In genomic region chr11:84519036-84519435, GRCm38 (mm10) we compare ENCODE assay signal across 15 mouse cellular contexts. TPM values are rescaled to one million over a fixed set of nuclear protein-coding genes. Genes with fewer than 3 reads are reported as not detected.
DNase-seq lines count a peak whose midpoint lies in the region; ATAC-seq and TF ChIP-seq lines count a peak whose summit lies in the region.
"Had no signal": no experiment of that assay in that cellular context is flagged by ENCODE, and none has a peak within 500 bp of the region (broad histone marks: within the 10 kb centered on the region; RNA-seq: fewer than 3 reads in every experiment).

No protein-coding gene starts in this region.

- no peaks in the 10 kb centered on the region for H3K9me3 ChIP-seq in forebrain, embryonic 13.5 days (replicated peaks)
- H3K9me3 ChIP-seq in hindbrain, embryonic 12.5 days (replicated peaks), result no peaks in the 10 kb centered on the region
- no peaks in the 10 kb centered on the region for H3K9me3 ChIP-seq in midbrain, embryonic 15.5 days
- H3K9me3 ChIP-seq: heart, embryonic 13.5 days; intestine, embryonic 15.5 days; limb, embryonic 15.5 days had no signal

- H3K36me3 ChIP-seq in forebrain, embryonic 13.5 days (ENCODE audit: poor library complexity, severe bottlenecking), result no peaks in the 10 kb centered on the region
- peaks cover 3% of the 10 kb centered on the region; the same call in 1 of the 2 replicates for H3K36me3 ChIP-seq in hindbrain, embryonic 12.5 days
- H3K36me3 ChIP-seq in midbrain, embryonic 15.5 days (replicated peaks), result no peaks in the 10 kb centered on the region
- H3K36me3 ChIP-seq: heart, embryonic 13.5 days; intestine, embryonic 15.5 days; limb, embryonic 15.5 days had no signal

- 3% methylated on average over 12 of the region's 12 CpGs for WGBS in forebrain, embryonic 13.5 days
- 18% methylated on average over 12 of the region's 12 CpGs for WGBS in hindbrain, embryonic 12.5 days
- 8% methylated on average over 12 of the region's 12 CpGs for WGBS in midbrain, embryonic 15.5 days

- intact Hi-C loops in left cerebral cortex, adult 2 months (cut with DNase I), result no loop called here

- no peak for TF ChIP-seq CTCF in left cerebral cortex, adult 2 months (IDR thresholded peaks at IDR 0.05)

- no peak overlapping the region for H3K27ac ChIP-seq in forebrain, embryonic 13.5 days
- H3K27ac ChIP-seq in hindbrain, embryonic 12.5 days, result peak overlapping the region; percentile 77
- peak overlapping the region; percentile 86 for H3K27ac ChIP-seq in midbrain, embryonic 15.5 days
- no peak overlapping the region for H3K27ac ChIP-seq in left cerebral cortex, adult 2 months
- H3K27ac ChIP-seq: heart, embryonic 13.5 days; intestine, embryonic 15.5 days; limb, embryonic 15.5 days had no signal

- H3K4me2 ChIP-seq in forebrain, embryonic 13.5 days, result peak overlapping the region; percentile 70; the same call in 1 of the 2 replicates
- H3K4me2 ChIP-seq in hindbrain, embryonic 12.5 days (replicated peaks), result peak overlapping the region; percentile 66
- peak overlapping the region; percentile 65 for H3K4me2 ChIP-seq in midbrain, embryonic 15.5 days
- H3K4me2 ChIP-seq: heart, embryonic 13.5 days; intestine, embryonic 15.5 days; limb, embryonic 15.5 days had no signal

- peak; percentile 18 for DNase-seq in kidney, adult 18-20 months
- no peak for DNase-seq in kidney, postnatal 36 days
- no peak for DNase-seq in MN1 (ENCODE audit: low spot score)
- DNase-seq in liver, result no peak
- DNase-seq in left cerebral cortex, adult 2 months (ENCODE audit: extremely low spot score in 1 of 2, low spot score in 2 of 2), result no peak
- DNase-seq: thymus, postnatal 25 days had no signal

- H3K27me3 ChIP-seq in forebrain, embryonic 13.5 days, result peaks cover 96% of the 10 kb centered on the region
- peaks cover 79% of the 10 kb centered on the region for H3K27me3 ChIP-seq in hindbrain, embryonic 12.5 days
- H3K27me3 ChIP-seq in midbrain, embryonic 15.5 days (replicated peaks), result peaks cover 62% of the 10 kb centered on the region

- no peak overlapping the region for H3K9ac ChIP-seq in forebrain, embryonic 13.5 days
- peak overlapping the region; percentile 84 for H3K9ac ChIP-seq in hindbrain, embryonic 12.5 days
- H3K9ac ChIP-seq in midbrain, embryonic 15.5 days, result peak overlapping the region; percentile 70
- H3K9ac ChIP-seq: heart, embryonic 13.5 days; intestine, embryonic 15.5 days; limb, embryonic 15.5 days had no signal

- H3K4me1 ChIP-seq in forebrain, embryonic 13.5 days, result peaks cover 16% of the 10 kb centered on the region; the same call in 1 of the 2 replicates
- H3K4me1 ChIP-seq in hindbrain, embryonic 12.5 days, result peaks cover 5% of the 10 kb centered on the region
- peaks cover 7% of the 10 kb centered on the region for H3K4me1 ChIP-seq in midbrain, embryonic 15.5 days

- H3K4me3 ChIP-seq in forebrain, embryonic 13.5 days, result peak overlapping the region; percentile 12; the same call in 1 of the 2 replicates
- H3K4me3 ChIP-seq in hindbrain, embryonic 12.5 days, result peak overlapping the region; percentile 51
- H3K4me3 ChIP-seq in midbrain, embryonic 15.5 days, result peak overlapping the region; percentile 56
- no peak overlapping the region for H3K4me3 ChIP-seq in left cerebral cortex, adult 2 months
- H3K4me3 ChIP-seq: erythroblast, embryonic 14.5 days; heart, embryonic 13.5 days; intestine, embryonic 15.5 days; limb, embryonic 15.5 days had no signal

- ATAC-seq in forebrain, embryonic 13.5 days, result no peak
- no peak for ATAC-seq in hindbrain, embryonic 12.5 days (ENCODE audit: low FRiP score)
- ATAC-seq in midbrain, embryonic 15.5 days (replicated peaks), result no peak
- ATAC-seq: intestine, embryonic 15.5 days; lung, postnatal 0 days had no signal

RNA-seq across cellular contexts. Expression of gene Aatf, which starts 5.7 kb away (rescaled TPM):
- 51.4 and 53.4 TPM in 2 replicates for polyA plus RNA-seq in forebrain, embryonic 13.5 days (2015; fragmentation: Nextera tagmentation; extraction: Ambion mirVana)
- polyA plus RNA-seq in hindbrain, embryonic 12.5 days (2016; fragmentation: Nextera tagmentation; extraction: Ambion mirVana), result 53.2 and 55.6 TPM in 2 replicates
- polyA plus RNA-seq in midbrain, embryonic 15.5 days (2015; fragmentation: Nextera tagmentation; extraction: Ambion mirVana), result 49.2 and 53.2 TPM in 2 replicates
- total RNA-seq in left cerebral cortex, adult 2 months (2021), result 10 to 100 TPM; 21.4 to 23.2 TPM

RNA-seq across cellular contexts. Expression of gene Lhx1, which starts 6.3 kb away (rescaled TPM):
- polyA plus RNA-seq in forebrain, embryonic 13.5 days (2015; fragmentation: Nextera tagmentation; extraction: Ambion mirVana), result 7.6 and 8.2 TPM in 2 replicates
- 65.0 and 68.8 TPM in 2 replicates for polyA plus RNA-seq in hindbrain, embryonic 12.5 days (2016; fragmentation: Nextera tagmentation; extraction: Ambion mirVana)
- 36.8 and 43.3 TPM in 2 replicates for polyA plus RNA-seq in midbrain, embryonic 15.5 days (2015; fragmentation: Nextera tagmentation; extraction: Ambion mirVana)
- under 1 TPM in 1 of 2 experiments, not detected in 1; 0.09 TPM for total RNA-seq in left cerebral cortex, adult 2 months (2021)
- total RNA-seq: gastrocnemius, adult 8-10 months had no signal
- polyA plus RNA-seq: erythroblast, embryonic 14.5 days; heart, embryonic 13.5 days had no signal

Comparison
In these comparisons a context has a peak if more than half of its experiments do, and no peak if none do; other contexts are left out.
1. H3K27ac ChIP-seq: peak in hindbrain, embryonic 12.5 days (single experiment) and midbrain, embryonic 15.5 days (single experiment); none in forebrain, embryonic 13.5 days (single experiment) and left cerebral cortex, adult 2 months (single experiment).
2. Peak in every context shown above with its lines, with median percentiles within 50 percentile points of each other: H3K4me2 ChIP-seq.